Mouse (Mus musculus) ovary, postnatal 36 days (tissue): ENCODE data around the gene A3galt2.

ENCODE experiments used
- DNase-seq: peaks from one replicate; pipeline ENCODE4 v3.0.0; 2022; ENCODE audit warnings: low spot score, mixed read lengths

A3galt2 gene

DNA sequence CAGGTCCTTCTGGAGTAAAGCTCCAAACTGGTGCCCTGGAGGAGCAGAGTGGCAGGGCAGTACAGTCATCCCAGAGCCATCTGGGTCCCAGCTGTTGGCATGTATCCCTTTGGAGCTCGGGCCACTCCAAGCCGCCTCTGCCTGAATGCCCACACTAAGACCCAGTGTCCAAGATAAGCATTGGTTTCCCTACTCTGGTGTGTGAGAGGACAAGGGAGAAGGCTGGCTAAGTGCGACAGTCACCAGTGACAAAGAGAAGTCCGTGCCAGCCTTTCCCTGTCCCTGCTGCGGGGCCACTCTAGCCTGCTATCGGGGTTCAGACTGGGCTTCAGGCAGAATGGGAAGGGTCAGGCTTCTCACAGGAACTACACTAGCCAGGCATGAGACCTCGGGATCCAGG is 736 bp downstream of the A3galt2 start:
- DNase-seq = no peak

DNA sequence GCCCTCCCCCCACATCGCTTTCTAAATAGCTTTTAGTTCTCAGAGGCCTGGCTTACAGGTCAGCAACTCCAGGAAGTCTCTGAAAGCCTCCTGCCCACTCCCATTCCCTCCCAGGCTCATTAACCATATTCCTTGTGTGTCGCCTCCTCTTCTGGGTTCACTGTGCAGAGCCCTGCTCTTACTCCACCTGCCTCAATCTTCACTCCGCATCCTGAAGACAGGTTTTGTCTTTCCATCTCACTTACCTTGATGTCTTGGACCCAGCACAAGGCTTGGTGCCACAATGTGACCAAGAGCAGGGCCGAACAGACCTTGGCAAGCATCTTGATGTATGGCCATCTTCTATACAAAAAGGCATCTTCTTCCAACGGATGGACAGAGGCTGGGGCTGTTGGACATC is 4.0 kb downstream of the A3galt2 start:
- no peak for DNase-seq

DNA sequence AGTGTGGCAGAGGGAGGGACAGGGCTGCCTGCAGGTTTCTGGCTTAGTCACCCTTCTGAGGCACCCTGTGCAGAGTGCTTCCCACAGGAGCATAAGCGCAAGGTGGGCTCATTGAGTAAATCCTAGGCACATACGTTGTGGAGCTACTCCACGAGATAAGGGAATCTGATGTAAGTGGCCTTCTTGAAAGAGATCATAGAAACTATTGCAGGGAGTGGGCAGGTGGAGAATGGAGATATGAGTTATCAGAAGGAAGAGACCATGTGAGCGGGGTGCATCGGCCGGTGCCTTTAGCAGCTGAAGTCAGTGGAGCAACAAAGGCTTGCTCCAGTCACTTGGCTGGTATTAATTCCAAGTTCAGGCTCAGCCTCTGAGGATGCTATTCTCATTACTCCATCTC is 4.9 kb downstream of the A3galt2 start:
- DNase-seq = no peak

DNA sequence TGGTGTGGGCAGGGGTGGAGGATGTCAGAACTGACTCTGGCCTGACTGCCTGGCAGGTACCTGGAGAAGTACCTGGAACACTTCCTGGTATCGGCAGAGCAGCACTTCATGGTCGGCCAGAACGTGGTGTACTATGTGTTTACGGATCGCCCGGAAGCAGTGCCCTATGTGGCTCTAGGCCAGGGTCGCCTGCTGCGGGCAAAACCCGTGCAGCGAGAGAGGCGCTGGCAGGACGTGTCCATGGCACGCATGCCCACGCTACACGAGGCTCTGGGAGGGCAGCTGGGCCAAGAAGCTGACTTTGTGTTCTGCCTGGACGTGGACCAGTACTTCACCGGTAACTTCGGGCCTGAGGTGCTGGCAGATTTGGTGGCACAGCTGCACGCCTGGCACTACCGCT is 11.8 kb downstream of the A3galt2 start:
- no peak for DNase-seq

DNA sequence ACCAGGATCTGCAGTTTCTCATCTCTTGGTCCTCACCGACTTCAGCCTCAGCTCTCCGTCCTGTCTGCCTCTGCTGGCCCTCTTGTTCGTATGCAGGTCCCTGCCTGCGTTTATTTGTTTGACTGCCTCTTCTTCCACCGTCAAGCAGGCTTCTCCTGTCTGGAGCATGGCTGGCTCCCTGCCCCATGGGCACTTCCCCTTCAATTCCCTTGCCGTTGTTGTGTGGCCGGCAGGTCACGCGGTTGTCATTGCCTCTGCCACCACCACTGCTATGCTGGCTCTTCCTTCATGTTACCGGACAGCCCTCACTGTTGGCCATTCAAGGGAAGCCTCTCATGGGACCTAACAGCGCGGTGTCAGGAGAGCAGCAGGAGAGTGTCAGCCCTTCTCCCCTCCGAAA is 13.0 kb downstream of the A3galt2 start:
- no peak for DNase-seq

DNA sequence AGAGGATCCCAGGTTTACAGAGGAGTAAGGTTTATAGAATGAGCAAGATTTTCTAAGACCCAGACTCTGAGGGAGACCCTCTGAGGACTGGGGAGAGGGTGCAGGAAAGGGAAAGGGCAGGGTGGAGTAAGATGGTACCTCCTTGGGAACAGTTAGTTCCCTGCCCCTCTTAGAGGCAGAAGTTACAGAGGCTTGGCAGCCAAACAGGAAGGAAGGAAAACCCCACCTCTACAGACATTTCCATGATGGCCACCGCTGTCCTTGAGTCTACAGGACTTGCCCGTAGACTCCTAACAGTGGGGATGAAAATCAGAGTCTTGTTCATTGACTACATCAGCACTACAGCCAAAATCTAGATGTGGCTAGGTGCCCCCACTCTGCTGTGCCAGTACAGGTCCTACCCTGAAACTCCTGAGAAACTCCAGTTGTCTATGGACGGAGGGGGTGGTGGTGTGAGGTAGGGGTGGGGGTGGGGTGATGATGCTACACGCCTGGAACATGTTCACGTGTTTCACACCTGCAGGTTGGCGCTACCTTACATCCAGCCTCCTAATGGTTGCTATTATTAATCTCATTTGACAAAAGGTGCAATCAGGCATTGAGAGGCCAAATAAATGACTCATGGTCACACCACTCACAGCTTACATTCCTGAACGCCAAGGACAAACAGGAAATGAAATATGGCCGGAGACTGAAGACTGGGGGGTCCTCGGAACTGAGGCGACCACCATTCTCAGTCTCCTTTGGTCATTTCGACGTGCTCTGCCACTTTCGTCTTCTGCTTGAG is 14.6 kb downstream of the A3galt2 start:
- no peak for DNase-seq

DNA sequence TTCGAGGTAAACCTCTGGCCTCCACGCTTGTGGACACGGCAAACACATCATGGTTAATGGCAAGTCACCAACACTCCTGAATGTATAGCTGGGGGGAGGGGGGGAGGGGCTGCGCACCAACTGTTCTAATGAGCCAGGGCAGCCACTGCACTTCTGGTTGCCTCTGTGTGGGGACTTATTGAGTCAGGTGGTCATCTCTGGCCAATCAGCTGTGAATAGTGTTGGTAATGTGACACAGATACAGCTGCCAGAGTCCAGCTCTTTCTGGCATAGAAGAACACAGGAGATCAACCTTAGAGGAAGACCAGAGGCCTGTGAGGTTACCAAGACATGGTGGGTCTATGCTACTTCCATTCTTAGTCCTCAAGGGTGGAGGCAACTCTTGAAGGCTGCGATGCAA is 15.5 kb downstream of the A3galt2 start:
- no peak for DNase-seq

DNA sequence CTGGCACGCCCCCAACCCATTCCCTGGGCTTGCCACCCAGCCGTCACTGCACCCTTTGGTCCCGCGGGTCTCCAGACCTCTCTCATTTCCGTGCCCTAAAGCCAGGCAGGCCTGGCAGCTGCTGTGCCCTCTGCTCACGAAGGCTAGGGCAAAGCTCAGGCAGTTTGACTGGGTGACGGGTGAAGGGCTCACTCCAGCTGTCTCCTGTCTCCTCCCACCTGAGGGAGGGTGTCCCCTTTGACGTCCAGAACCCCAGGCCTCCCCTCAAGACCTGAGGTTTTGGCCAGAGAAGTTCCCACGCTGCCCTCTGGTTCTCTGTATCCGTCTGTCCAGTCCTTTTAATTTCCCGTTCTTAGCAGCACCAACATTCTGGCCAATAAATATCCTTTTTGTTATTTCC is 18.7 kb downstream of the A3galt2 start:
- no peak for DNase-seq

DNA sequence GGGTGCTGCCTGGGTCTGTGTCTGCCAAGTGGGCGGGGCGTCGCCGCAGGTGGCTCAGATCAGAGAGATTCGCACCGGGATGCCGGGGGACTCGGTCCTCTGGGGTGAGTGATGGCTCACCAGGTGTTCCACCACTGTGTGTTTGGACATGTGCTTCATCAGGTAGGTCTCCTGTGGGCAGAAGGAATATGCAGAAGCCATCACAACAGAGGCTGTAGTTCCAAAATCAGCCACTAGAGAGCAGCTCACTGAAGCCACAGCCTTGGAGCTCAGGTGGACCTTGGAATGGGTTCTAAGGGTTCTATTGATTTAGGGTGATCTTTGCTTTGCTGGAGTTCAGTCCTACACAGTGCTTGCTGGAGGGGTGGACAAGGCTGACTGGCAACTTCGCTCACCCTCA is 19.3 kb downstream of the A3galt2 start:
- no peak for DNase-seq

DNA sequence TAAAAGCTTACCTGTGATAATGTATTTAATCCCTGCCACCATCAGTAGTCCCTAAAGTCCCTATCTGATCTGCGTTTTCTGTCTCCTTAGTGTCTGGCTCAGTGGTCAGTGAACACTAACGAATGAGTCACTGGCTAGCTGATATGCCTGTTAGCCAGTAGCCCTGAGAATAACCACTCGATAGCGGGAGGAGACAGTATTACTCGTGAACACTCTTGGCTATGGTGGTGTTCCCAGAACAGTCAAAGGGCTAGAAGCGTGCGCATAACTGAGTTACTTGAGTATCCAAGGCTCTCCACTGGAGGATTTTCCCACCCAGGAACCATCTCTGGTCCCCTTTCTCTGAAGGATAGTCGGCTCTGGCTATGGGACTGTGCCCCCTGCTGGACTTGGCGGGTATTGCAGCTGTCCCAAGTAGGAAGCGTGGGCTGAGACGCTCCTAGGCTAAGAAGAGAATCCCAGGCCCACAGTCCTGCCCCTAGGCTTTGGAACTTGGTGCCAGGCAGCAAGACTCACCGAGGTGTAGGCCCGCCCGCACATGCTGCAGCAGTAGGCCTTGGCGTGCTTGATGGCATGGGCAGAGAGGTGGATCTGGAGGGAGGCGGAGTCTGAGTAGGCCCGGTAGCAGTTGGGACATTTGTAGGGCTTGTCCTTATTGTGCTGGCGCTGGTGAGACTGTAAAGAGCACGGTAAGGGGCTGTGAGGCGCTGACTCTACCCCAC is 21.6 kb downstream of the A3galt2 start:
- DNase-seq = peak; percentile 73

DNA sequence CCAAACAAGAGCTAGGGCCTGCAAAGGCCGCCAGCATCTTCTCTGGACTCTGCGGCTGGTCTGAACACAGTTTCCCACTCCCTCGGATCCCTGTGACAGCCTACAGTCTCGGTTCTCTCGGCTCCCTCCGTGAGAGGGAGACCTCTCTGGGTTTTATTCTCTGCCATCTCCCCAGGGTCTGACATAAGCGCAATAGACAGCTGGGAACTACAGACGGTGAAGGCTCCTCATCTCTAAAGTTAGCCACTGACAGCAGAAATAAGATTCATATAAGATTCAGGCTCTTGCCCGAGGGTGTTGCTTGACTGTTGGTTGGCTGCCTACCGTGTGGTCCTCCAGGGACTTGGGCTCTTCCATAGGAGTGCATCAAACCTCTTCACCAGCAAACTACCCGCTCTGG is 22.4 kb downstream of the A3galt2 start:
- DNase-seq = no peak

DNA sequence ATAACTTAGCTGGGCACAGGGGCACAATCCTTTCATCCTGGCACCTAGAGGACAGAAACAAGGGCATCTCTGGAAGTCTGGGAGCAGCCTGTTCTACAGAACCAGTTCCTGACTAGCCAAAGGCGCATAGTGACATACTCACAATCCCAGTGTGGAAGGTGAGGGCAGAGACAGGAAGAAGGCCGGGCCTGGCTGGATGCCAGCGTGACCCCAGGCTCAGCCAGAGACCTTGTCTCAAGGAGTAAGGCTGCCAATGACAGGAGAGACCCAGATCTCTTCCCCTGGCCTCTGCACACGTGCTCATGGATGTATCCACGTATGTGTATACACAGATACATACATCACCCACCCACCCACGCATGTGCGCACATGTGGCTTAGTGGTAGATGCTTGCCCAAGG is 26.9 kb downstream of the A3galt2 start:
- no peak for DNase-seq

DNA sequence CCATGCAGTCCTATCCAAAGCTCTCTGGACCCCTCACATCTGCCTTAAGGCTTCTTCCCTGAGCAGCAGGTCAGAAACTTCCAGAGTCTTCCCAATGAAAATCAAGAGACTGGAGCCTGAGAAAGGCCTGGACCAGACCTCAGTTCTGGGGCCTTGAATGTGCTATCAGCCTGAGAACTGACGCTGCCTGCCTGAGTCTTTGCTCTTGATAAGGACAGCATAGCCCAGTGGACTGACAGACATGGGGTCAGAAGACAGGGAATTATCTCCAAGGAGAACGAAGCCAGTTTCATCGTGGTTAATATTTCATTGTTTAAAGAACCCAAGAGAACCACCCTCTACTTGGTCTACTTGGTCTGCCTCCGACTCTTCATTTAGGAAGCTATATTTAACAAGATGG is 27.5 kb downstream of the A3galt2 start:
- DNase-seq = no peak

DNA sequence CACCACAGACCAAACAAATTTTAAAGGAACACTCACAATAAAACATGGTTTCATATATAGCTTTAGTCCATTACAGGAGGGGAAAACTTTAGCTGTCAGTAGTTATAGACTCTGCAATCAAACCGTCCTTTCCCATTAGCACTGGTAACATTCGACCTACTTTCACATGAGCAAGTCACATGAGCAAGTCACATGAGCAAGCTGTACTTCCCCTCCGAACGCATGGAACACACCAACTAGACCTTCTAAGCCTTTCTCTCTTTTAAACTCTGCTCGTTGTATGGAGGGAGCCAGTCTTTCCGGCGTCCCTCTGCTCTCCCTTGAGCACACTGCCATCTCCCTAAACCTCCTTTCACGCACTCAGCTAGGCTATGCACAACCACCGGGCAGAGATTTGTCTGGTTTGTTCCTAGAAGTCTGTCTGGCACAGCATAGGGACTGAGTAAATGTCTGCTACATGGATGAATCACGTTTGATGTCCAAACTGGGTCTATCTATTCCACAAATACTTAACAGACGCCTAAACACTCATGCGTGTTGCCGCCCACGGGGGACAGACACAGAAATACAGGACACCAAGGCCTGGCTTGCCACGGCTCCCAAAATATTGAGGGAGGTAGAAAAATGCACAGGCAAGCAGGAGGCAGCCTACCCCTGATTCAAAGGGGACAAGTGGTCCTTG is 29.9 kb downstream of the A3galt2 start:
- DNase-seq = no peak

DNA sequence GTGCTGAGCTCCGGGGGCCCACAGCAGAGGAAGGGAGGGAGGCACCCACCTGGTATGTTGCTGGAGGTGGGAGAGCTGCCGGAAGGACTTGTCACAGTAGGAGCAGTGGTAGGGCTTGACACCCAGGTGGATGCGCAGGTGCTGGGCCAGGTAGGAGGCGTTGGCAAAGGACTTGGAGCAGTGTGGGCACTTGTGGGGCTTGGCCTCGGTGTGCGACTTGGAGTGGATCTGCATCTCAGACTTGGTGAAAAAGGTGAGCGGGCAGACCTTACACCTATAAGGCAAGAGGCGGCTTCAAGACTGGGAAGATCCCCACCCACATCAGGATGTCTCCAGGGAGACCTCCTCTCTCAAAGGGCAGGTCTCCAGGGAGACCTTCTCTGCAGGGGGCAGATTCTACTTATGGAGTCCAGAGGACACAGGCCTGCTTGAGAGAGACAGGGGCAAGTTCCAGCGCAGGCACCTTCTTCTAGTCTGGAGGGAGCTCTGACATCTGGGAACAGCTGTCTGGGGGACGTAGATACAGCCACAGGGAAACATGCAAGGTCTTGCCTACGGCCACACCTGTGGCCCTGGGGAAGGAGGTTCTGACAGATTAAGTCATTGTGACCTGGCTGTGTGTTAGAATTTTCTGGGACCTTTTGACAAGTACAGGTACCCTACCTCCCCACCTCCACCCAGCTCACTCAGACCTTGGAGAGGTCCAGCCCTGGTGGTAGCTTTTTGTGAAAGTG is 30.9 kb downstream of the A3galt2 start:
- DNase-seq = no peak

DNA sequence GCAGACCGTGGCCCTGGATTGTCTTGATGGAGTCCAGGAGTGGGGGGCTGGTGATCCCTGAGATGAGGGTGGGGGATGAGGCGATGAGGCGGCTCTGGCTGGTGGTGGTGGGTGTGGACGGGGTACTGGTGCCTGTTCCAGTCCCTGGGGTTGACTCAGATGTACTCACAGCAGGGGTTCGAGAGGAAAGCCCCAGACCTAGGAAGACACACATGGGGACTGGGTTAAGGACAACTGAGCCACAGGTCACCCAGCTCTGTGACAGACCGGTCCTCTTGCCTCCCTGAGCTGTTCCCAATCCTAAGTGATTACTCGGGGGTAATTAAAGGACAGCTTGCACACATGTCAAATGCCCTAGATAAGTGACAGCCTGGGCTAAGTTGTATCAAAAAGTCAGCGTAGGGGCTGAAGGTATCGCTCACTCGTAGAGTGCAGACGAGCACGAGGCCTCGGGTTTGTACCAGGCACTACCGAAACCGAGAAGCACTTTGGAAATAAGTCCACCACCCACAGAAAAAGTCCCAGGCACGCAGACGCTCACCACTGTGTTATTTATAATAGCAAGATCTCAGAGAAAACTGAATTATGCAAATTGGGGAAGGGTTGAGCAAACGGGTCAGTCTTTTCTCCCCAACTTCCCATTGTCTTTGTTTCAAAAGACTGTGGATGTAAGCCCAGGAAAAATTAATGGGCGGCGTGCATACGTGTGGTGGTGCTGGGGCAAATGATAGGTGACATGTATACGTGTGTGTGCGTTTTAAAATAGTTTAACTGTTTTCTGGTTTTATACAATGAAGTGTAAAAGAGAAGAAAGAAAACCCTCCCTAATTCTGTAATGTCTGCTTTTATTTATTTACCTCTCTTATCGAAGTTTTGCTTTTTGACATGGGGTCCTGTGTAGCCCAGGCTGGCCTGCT is 32.1 kb downstream of the A3galt2 start:
- DNase-seq = no peak

DNA sequence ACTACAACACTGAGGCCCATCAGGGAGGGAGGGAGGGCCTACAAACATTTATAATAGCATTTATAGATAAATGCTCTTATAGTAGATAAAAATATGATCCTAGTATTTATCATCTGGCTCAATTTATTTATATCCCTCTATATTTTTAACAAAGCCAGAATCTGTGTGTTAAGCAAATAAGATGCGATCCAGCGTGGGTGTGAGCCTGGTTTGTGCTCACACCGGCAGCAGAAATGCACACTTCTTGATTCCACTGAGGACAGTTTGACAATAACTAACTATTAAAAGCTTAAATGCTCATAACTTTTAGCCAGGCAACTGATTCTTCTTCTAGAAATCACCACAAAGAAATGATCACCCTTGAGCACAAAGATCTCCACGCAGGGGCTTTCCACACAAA is 32.9 kb downstream of the A3galt2 start:
- DNase-seq = no peak

DNA sequence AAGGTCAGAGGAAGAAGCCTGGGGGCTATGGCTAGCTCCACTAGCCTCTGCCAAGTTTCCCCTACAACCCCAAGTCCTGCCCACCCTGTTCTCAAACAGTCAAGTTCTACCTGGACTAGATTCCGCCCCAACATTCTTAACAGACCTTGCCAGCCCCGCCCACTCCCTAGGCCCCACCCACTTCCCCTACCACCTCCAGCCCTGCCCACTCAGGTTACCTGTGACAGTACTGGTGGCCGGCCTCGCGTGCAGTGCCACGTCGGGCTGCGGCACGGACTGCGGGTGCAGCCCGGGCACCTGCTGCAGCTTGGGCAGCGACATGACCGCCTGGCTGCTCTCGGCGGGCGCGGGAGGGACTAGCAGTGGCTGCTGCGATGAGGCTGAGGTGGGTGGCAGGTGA is 34.5 kb downstream of the A3galt2 start:
- DNase-seq = no peak

DNA sequence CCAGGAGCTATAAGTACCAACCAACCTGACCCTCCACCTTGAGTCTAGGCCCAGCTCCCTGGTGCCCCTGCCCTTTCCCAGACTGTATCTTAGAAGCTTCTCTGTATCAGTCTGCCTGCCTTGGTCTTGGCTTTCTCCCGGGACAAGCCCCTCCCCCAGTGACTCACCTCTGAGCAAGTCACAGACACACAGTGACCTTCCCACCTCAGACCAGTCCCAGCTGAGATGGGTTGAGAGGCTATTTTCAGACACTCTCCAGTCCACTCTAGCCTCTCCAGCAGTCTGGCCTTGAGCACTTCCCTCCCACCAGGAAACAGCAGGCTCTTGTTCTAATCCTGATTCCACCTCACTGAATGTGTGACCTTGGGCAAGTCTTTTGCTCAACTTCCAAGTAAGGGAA is 38.5 kb downstream of the A3galt2 start:
- DNase-seq = no peak

DNA sequence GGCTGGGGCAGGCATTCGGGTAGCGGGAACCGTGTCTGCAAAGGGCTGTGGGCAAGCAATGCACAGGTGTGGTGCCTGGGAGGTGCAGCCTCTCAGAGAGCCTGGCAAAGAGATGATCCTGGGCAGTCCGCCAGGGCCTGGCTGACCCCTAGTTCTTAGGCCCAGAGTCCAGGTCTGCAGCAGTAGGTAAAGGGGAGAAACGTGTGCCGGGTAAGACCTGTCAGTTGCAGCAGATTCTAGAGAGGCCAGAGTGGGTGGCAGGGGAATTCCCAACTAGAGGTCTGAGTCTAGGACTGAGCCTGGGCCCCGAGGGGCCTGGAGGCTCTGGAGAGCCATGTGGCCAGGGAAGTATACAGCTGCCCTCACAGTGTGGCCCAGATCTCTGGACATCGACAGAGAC is 39.0 kb downstream of the A3galt2 start:
- no peak for DNase-seq

DNA sequence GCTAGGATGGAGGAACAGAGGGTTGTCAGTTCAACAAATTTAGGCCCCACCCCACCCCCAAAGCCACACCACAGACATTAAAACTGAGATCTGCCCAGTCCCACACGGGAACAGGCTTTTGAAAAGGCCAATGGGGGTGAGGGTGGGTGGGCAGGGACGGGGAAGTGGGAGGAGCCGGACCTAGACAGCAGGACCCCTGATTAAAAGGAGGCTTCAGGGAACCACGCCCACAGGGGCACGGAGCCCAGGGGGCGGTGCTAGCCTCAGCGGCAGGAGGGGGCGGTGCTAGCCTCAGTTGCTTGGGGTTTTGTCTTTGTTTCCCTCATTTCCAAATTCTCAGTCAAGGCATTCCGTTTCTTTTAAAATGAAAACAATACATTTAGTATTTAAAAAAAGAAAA is 40.4 kb downstream of the A3galt2 start:
- DNase-seq = no peak
